Mouse (Mus musculus): ENCODE data around the gene Olfr1442. TPM values are rescaled to one million over a fixed set of nuclear protein-coding genes. Genes with fewer than 3 reads are reported as not detected.

The Olfr1442 gene
- polyA plus RNA-seq, 1 experiment from 2014 or later = not detected

DNA sequence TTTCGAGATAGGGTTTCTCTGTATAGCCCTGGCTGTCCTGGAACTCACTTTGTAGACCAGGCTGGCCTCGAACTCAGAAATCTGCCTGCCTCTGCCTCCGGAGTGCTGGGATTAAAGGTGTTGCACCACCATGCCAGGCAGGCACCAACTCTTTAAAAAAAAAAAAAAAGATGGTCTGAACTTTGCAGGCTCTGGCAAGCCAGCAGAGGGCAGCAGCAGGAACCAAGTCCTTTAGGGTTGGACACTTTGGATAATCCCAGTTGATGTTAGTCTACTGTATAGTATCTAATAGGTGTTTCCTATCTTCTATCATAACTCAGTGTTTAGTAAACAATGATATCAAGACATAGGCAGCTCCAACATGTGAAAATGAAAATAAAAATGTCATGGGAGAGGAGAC is 52.1 kb downstream of the Olfr1442 start:
- WGBS = 74% methylated on average over 2 of the region's 3 CpGs
- peak; percentile 59 for TF ChIP-seq CTCF (IDR thresholded peaks at IDR 0.05; ENCODE audit: low read depth)
- Histone ChIP-seq H3K9ac (ENCODE audit: low read depth, low read length) (no peak overlapping the region), H3K27me3 (replicated peaks; ENCODE audit: control insufficient read depth, insufficient read depth, low read length) (no peaks in the 10 kb centered on the region), H3K9me3 (ENCODE audit: control insufficient read depth) (no peaks in the 10 kb centered on the region), H3K4me2 (replicated peaks; ENCODE audit: low read depth) (no peak overlapping the region), H3K36me3 (ENCODE audit: control insufficient read depth, insufficient read depth) (no peaks in the 10 kb centered on the region), H3K27ac (ENCODE audit: low read depth, low read length) (no peak overlapping the region), H3K4me3 (ENCODE audit: low read depth, low read length) (no peak overlapping the region), H3K4me1 (replicated peaks; ENCODE audit: control insufficient read depth, insufficient read depth, low read length) (no peaks in the 10 kb centered on the region)
- ATAC-seq = no peak

DNA sequence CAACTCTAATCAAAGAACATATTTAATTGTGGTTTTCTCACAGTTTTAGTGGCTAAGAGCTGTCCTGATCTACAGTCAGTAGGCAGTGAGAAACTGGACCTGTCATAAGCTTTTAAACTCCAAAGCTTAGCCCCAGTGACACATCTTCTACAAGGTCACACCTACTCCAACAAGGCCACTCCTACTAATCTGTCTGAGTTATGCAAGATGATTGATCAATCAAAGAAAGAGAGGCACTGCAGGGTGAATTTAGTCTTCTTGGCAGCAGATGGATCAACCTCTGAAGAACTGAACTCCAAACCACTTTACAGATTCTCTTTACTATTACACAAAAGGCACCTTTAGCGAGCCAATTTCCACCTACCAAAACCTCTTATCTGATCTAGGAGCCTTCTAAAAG is 55.6 kb downstream of the Olfr1442 start:
- H3K9me3 ChIP-seq (ENCODE audit: control insufficient read depth) = no peaks in the 10 kb centered on the region
- ATAC-seq = no peak
- TF ChIP-seq CTCF (IDR thresholded peaks at IDR 0.05; ENCODE audit: low read depth) = no peak
- no peaks in the 10 kb centered on the region for H3K4me1 ChIP-seq (replicated peaks; ENCODE audit: control insufficient read depth, insufficient read depth, low read length)
- no peak overlapping the region for H3K27ac ChIP-seq (ENCODE audit: low read depth, low read length)
- WGBS = 73% methylated on average over 1 of the region's 1 CpGs
- no peak overlapping the region for H3K4me3 ChIP-seq (ENCODE audit: low read depth, low read length)
- no peak overlapping the region for H3K4me2 ChIP-seq (replicated peaks; ENCODE audit: low read depth)
- no peak overlapping the region for H3K9ac ChIP-seq (ENCODE audit: low read depth, low read length)
- no peaks in the 10 kb centered on the region for H3K36me3 ChIP-seq (ENCODE audit: control insufficient read depth, insufficient read depth)
- no peaks in the 10 kb centered on the region for H3K27me3 ChIP-seq (replicated peaks; ENCODE audit: control insufficient read depth, insufficient read depth, low read length)

Other genes with a start within 250 kb of the Olfr1442 start
- not detected in 2 replicates for gene Pfpl, start 242.5 kb upstream of the Olfr1442 start, polyA plus RNA-seq (2015; fragmentation: Nextera tagmentation; extraction: Ambion mirVana)
- gene Mpeg1, start 209.7 kb upstream of the Olfr1442 start, polyA plus RNA-seq (2015; fragmentation: Nextera tagmentation; extraction: Ambion mirVana) = 2.2 and 2.7 TPM in 2 replicates
- gene Dtx4, start 169.0 kb upstream of the Olfr1442 start, polyA plus RNA-seq (2015; fragmentation: Nextera tagmentation; extraction: Ambion mirVana) = 4.9 and 5.5 TPM in 2 replicates
- 6.2 and 6.8 TPM in 2 replicates for gene Fam111a, start 124.7 kb upstream of the Olfr1442 start, polyA plus RNA-seq (2015; fragmentation: Nextera tagmentation; extraction: Ambion mirVana)
- gene Gm4952, start 70.5 kb upstream of the Olfr1442 start, polyA plus RNA-seq (2015; fragmentation: Nextera tagmentation; extraction: Ambion mirVana) = 0.13 TPM in 1 of 2 replicates, not detected in the other
- gene Glyat, start 37.1 kb upstream of the Olfr1442 start, polyA plus RNA-seq (2015; fragmentation: Nextera tagmentation; extraction: Ambion mirVana) = 2.8 and 3.5 TPM in 2 replicates
- not detected in 2 replicates for gene Olfr1443, start 7.7 kb downstream of the Olfr1442 start, polyA plus RNA-seq (2015; fragmentation: Nextera tagmentation; extraction: Ambion mirVana)
- gene Keg1, start 25.3 kb downstream of the Olfr1442 start, polyA plus RNA-seq (2015; fragmentation: Nextera tagmentation; extraction: Ambion mirVana) = 0.55 and 0.59 TPM in 2 replicates
- gene Cntf, start 95.2 kb downstream of the Olfr1442 start, polyA plus RNA-seq (2015; fragmentation: Nextera tagmentation; extraction: Ambion mirVana) = 0.93 and 1.1 TPM in 2 replicates
- gene Zfp91, start 125.7 kb downstream of the Olfr1442 start, polyA plus RNA-seq (2015; fragmentation: Nextera tagmentation; extraction: Ambion mirVana) = 13.6 and 15.1 TPM in 2 replicates
- gene Lpxn, start 125.8 kb downstream of the Olfr1442 start, polyA plus RNA-seq (2015; fragmentation: Nextera tagmentation; extraction: Ambion mirVana) = 1.7 and 1.9 TPM in 2 replicates
- gene Gm5244, start 176.2 kb downstream of the Olfr1442 start, polyA plus RNA-seq (2015; fragmentation: Nextera tagmentation; extraction: Ambion mirVana) = not detected in 2 replicates
- gene Olfr1444, start 186.8 kb downstream of the Olfr1442 start, polyA plus RNA-seq (2015; fragmentation: Nextera tagmentation; extraction: Ambion mirVana) = not detected in 2 replicates
- not detected in 2 replicates for gene Olfr1445, start 213.4 kb downstream of the Olfr1442 start, polyA plus RNA-seq (2015; fragmentation: Nextera tagmentation; extraction: Ambion mirVana)
- gene Olfr1446, start 223.1 kb downstream of the Olfr1442 start, polyA plus RNA-seq (2015; fragmentation: Nextera tagmentation; extraction: Ambion mirVana) = not detected in 2 replicates
- not detected in 2 replicates for gene Olfr1447, start 233.3 kb downstream of the Olfr1442 start, polyA plus RNA-seq (2015; fragmentation: Nextera tagmentation; extraction: Ambion mirVana)